ENCODE assay signal across 17 mouse cellular contexts in the genomic region with DNA sequence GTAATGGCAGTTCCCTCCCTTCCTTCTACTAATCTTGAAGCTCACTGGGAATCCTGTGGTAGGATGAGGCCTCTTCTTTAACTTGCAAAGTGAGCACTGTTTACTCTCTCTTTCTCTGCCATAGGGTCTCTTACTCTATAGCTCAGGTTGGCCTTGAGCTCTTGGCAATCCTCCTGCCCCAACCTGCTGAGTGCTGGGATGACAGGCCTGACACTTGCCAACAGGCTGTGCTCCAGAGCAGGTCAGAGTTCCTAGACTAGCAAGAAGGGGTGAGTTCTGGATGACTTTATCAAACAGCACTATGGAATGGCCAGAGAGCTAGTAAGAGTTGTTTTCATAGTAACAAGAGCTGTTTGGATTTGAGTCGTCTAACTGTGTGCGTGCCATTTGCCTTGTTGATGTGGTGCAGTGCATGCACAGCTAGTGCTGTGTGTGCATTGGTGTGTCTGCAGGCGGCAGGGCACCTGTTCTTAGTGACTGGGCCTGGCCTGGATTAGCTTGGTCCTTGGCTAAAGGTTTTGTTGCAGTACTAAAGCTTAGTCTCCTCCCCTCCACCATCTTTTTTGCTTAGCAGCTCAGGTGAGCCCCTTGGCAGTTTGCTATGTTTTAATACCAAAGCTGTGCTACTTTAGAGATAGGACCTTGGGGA. TPM values are rescaled to one million over a fixed set of nuclear protein-coding genes. Genes with fewer than 3 reads are reported as not detected.
DNase-seq lines count a peak whose midpoint lies in the region; ATAC-seq and TF ChIP-seq lines count a peak whose summit lies in the region.
"Had no signal": no experiment of that assay in that cellular context is flagged by ENCODE, and none has a peak within 500 bp of the region (broad histone marks: within the 10 kb centered on the region; RNA-seq: fewer than 3 reads in every experiment).

No protein-coding gene starts in this region.

- no peak overlapping the region for H3K27ac ChIP-seq in intestine, postnatal 0 days (ENCODE audit: low read depth, low read length)
- H3K27ac ChIP-seq in intestine, embryonic 16.5 days (ENCODE audit: low read length): no peak overlapping the region
- no peak overlapping the region for H3K27ac ChIP-seq in stomach, postnatal 0 days (replicated peaks)
- H3K27ac ChIP-seq: forebrain, embryonic 15.5 days; hindbrain, embryonic 13.5 days; macrophage had no signal

- no peak for ATAC-seq in intestine, postnatal 0 days
- ATAC-seq in intestine, embryonic 16.5 days: no peak
- no peak for ATAC-seq in stomach, postnatal 0 days (ENCODE audit: low FRiP score, low TSS enrichment)
- ATAC-seq: forebrain, embryonic 15.5 days; midbrain, embryonic 13.5 days had no signal

- peak; percentile 47 for DNase-seq in cerebellum, adult 11-12 months
- no peak for DNase-seq in cerebellum, adult 9-10 months
- DNase-seq in lung, adult 2 months: peak; percentile 12
- DNase-seq in lung, postnatal 14 days: no peak
- peak; percentile 23 for DNase-seq in stomach, postnatal 0 days (ENCODE audit: low spot score)
- no peak for DNase-seq in testis, postnatal 10 days (ENCODE audit: low spot score)
- DNase-seq: adrenal gland, postnatal 14 days; kidney, adult 11 months; right cerebral cortex, adult 18-20 months; thymus, postnatal 36 days had no signal

- 52% methylated on average over 3 of the region's 3 CpGs for WGBS in intestine, postnatal 0 days
- WGBS in intestine, embryonic 16.5 days: 58% methylated on average over 3 of the region's 3 CpGs
- WGBS in lung, adult 2 months: 55% methylated on average over 3 of the region's 3 CpGs
- 51% methylated on average over 3 of the region's 3 CpGs for WGBS in stomach, postnatal 0 days

- TF ChIP-seq EP300 in stomach, postnatal 0 days (optimal IDR thresholded peaks at IDR 0.05): no peak

- TF ChIP-seq POLR2A in lung, adult 2 months (IDR thresholded peaks at IDR 0.05; ENCODE audit: borderline replicate concordance, extremely low read depth, low read depth, low read length): no peak

- no peaks in the 10 kb centered on the region for H3K36me3 ChIP-seq in intestine, postnatal 0 days (ENCODE audit: control insufficient read depth, insufficient read depth)
- no peaks in the 10 kb centered on the region for H3K36me3 ChIP-seq in intestine, embryonic 16.5 days (ENCODE audit: control insufficient read depth, insufficient read depth, low read length)
- H3K36me3 ChIP-seq in stomach, postnatal 0 days (ENCODE audit: control insufficient read depth, insufficient read depth, low read length): no peaks in the 10 kb centered on the region
- H3K36me3 ChIP-seq: forebrain, embryonic 15.5 days; hindbrain, embryonic 13.5 days; midbrain, embryonic 13.5 days had no signal

- no peaks in the 10 kb centered on the region for H3K9me3 ChIP-seq in intestine, postnatal 0 days (ENCODE audit: control insufficient read depth)
- no peaks in the 10 kb centered on the region for H3K9me3 ChIP-seq in intestine, embryonic 16.5 days (ENCODE audit: control insufficient read depth, low read length)
- H3K9me3 ChIP-seq in stomach, postnatal 0 days (ENCODE audit: control insufficient read depth, low read length): no peaks in the 10 kb centered on the region
- H3K9me3 ChIP-seq: forebrain, embryonic 15.5 days; hindbrain, embryonic 13.5 days; midbrain, embryonic 13.5 days had no signal

- H3K4me2 ChIP-seq in intestine, postnatal 0 days (replicated peaks; ENCODE audit: low read depth): no peak overlapping the region
- H3K4me2 ChIP-seq in intestine, embryonic 16.5 days (ENCODE audit: low read depth, low read length): no peak overlapping the region
- no peak overlapping the region for H3K4me2 ChIP-seq in stomach, postnatal 0 days (replicated peaks; ENCODE audit: low read depth)
- H3K4me2 ChIP-seq: forebrain, embryonic 15.5 days; hindbrain, embryonic 13.5 days; midbrain, embryonic 13.5 days had no signal

- no peaks in the 10 kb centered on the region for H3K27me3 ChIP-seq in intestine, postnatal 0 days (replicated peaks; ENCODE audit: control insufficient read depth, insufficient read depth, low read length)
- no peaks in the 10 kb centered on the region for H3K27me3 ChIP-seq in intestine, embryonic 16.5 days (replicated peaks; ENCODE audit: control insufficient read depth, insufficient read depth, low read length)
- H3K27me3 ChIP-seq in stomach, postnatal 0 days (ENCODE audit: control insufficient read depth, insufficient read depth, low read length): no peaks in the 10 kb centered on the region
- H3K27me3 ChIP-seq: forebrain, embryonic 15.5 days; hindbrain, embryonic 13.5 days; midbrain, embryonic 13.5 days had no signal

- H3K4me3 ChIP-seq in intestine, postnatal 0 days (ENCODE audit: low read depth, low read length): no peak overlapping the region
- no peak overlapping the region for H3K4me3 ChIP-seq in intestine, embryonic 16.5 days (ENCODE audit: low read length)
- no peak overlapping the region for H3K4me3 ChIP-seq in lung, adult 2 months (replicated peaks; ENCODE audit: extremely low read depth, low read depth, low read length)
- H3K4me3 ChIP-seq in stomach, postnatal 0 days (ENCODE audit: low read depth, low read length): no peak overlapping the region
- H3K4me3 ChIP-seq: forebrain, embryonic 15.5 days; hindbrain, embryonic 13.5 days; layer of hippocampus, adult 2 months; midbrain, embryonic 13.5 days had no signal

- no peaks in the 10 kb centered on the region; the same call in 1 of the 2 replicates for H3K4me1 ChIP-seq in intestine, postnatal 0 days (replicated peaks; ENCODE audit: control insufficient read depth, insufficient read depth, low read length)
- peaks cover 6% of the 10 kb centered on the region; the same call in 1 of the 2 replicates for H3K4me1 ChIP-seq in intestine, embryonic 16.5 days (ENCODE audit: control insufficient read depth, insufficient read depth, low read length)
- H3K4me1 ChIP-seq in lung, adult 2 months (ENCODE audit: control insufficient read depth, insufficient read depth, low read length): peaks cover 7% of the 10 kb centered on the region
- peaks cover 4% of the 10 kb centered on the region for H3K4me1 ChIP-seq in stomach, postnatal 0 days (replicated peaks; ENCODE audit: control insufficient read depth, insufficient read depth)

- TF ChIP-seq CTCF in intestine, postnatal 0 days (IDR thresholded peaks at IDR 0.05; ENCODE audit: low read depth): 0 out of 2 replicates have a peak, but pooled peaks have one; percentile 5
- TF ChIP-seq CTCF in lung, adult 2 months (IDR thresholded peaks at IDR 0.05; ENCODE audit: insufficient read depth, low read length): no peak
- no peak for TF ChIP-seq CTCF in stomach, postnatal 0 days (IDR thresholded peaks at IDR 0.05; ENCODE audit: low read depth)

- H3K9ac ChIP-seq in intestine, postnatal 0 days (ENCODE audit: low read depth, low read length): no peak overlapping the region
- H3K9ac ChIP-seq in intestine, embryonic 16.5 days (ENCODE audit: low read depth, low read length): no peak overlapping the region
- no peak overlapping the region for H3K9ac ChIP-seq in stomach, postnatal 0 days (ENCODE audit: low read length)
- H3K9ac ChIP-seq: forebrain, embryonic 15.5 days; hindbrain, embryonic 13.5 days; midbrain, embryonic 13.5 days had no signal

RNA-seq across cellular contexts. Expression of a gene that starts 28.6 kb away (rescaled TPM):
- polyA plus RNA-seq in intestine, postnatal 0 days (2015; fragmentation: Nextera tagmentation; extraction: Ambion mirVana): 5.1 and 5.7 TPM in 2 replicates
- 5.2 and 5.9 TPM in 2 replicates for polyA plus RNA-seq in intestine, embryonic 16.5 days (2015; fragmentation: Nextera tagmentation; extraction: Ambion mirVana)
- polyA plus RNA-seq in lung, adult 2 months (2012; rRNA removed): 24.1 and 26.2 TPM in 2 replicates
- polyA plus RNA-seq in stomach, postnatal 0 days (2015; fragmentation: Nextera tagmentation; extraction: Ambion mirVana): 3.7 and 3.9 TPM in 2 replicates

Comparison
In these comparisons a context has a peak if more than half of its experiments do, and no peak if none do; other contexts are left out.
1. DNase-seq: peak in cerebellum, adult 11-12 months (single experiment), lung, adult 2 months (single experiment) and stomach, postnatal 0 days (single experiment); none in cerebellum, adult 9-10 months (single experiment), lung, postnatal 14 days (single experiment) and testis, postnatal 10 days (single experiment).